Mouse (Mus musculus): ENCODE data around the gene Acot13.
A peak's percentile ranks its signal among the peaks of the same experiment; 100 is the strongest.
"Not testable (repeated sequence)": the region's sequence is repeated elsewhere in the genome, so short reads cannot be mapped to it uniquely, and the experiment has no call there.

Gene Acot13

GRCm38 (mm10) chr13:24778706-24779380, 52.5 kb downstream of the Acot13 start:
- DNase-seq = no peak

- no peak for DNase-seq
Measured at GRCm38 (mm10) chr13:24778026-24778425, 53.3 kb downstream of the Acot13 start.

GRCm38 (mm10) chr13:24776146-24776844, 55.0 kb downstream of the Acot13 start:
- peak; percentile 45 to 69 for DNase-seq

- DNase-seq = not testable (repeated sequence)
Measured at GRCm38 (mm10) chr13:24771482-24771881, 59.9 kb downstream of the Acot13 start.
